Mouse (Mus musculus) heart, postnatal 10 days (tissue): ENCODE data around the gene Cadps. TPM values are rescaled to one million over a fixed set of nuclear protein-coding genes. Genes with fewer than 3 reads are reported as not detected.
A peak's percentile ranks its signal among the peaks of the same experiment; 100 is the strongest.

Experiments
- DNase-seq, 2 experiments: peaks; one replicate each; pipeline ENCODE4 v3.0.0; 2021
- intact Hi-C: fragments of 180-260 bp; cut with DNase I; formaldehyde crosslinking; loops from one replicate; pipeline ENCODE4 v1.15.1; 2025
- total RNA-seq, 2 experiments: library from RNA; stranded (reverse); gene quantifications; 2 replicates each; pipeline ENCODE4 v1.2.3; 2021

Cadps gene
- total RNA-seq, 2 experiments from 2014 or later = 0.07 TPM; not detected in 1

GRCm38 (mm10) chr14:12539071-12539470 lies 283.8 kb downstream of the Cadps start:
- no peak for DNase-seq
- intact Hi-C loops = no loop called here

DNA sequence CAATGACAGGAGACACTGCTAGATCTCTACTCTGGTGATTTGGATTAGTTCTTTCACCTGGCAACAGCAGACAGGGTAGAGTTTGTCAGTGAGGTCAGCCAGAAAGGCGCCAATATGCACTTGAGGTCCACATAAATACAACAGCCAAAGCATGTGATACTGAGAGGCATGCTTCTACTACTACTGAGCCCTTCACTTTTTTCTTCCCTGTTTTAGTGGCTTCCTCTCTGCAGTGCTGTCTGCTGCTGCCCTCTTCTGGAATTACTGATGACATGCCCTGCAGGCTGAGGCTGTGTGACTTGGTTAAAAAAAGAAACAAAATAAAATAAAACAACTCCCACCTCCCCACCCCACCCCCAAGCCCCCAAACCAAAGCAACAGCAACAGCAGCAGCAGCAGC lies 291.8 kb downstream of the Cadps start:
- intact Hi-C loops = loop anchor here (1.0 to 2.0 kb wide), 3 partner anchors 134 to 379 kb away; no protein-coding TSS in a partner anchor
- DNase-seq = peak; percentile 8 to 41

- intact Hi-C loops = loop anchor here (2.0 kb wide), 2 partner anchors 134 to 230 kb away; no protein-coding TSS in a partner anchor
- no peak for DNase-seq
Observed at GRCm38 (mm10) chr14:12530554-12530953, 292.3 kb downstream of the Cadps start.

DNA sequence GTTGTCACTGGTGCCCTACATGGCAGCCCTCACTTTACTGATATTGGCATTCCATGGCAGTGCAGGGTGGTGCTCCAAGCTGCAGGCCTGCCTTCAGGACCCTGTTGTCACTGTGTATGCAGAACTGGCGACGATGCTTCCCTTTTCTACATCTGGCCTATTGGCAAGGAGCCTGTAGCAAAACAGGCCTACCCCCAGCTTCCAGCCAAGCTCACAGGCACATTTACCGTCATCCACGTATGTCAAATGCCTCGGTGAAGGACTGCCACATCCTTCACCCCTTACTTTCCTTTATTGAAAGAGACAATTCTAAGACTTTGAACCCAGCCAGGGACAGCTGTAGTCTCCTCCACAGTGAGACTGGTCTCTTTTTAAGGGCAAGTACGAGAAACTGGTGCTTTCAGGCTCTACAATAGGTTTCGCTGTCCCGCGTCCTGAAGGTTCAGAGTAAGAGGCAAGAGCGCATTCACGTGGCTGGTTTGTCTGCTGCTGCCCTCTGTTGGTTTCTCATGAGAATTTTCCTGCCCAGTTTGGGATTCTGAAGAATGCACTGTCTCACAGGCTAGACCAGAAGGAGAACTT lies 292.8 kb downstream of the Cadps start:
- intact Hi-C loops = loop anchor here (2.0 kb wide), 2 partner anchors 133 to 229 kb away; no protein-coding TSS in a partner anchor
- peak; percentile 53 to 71 for DNase-seq

- intact Hi-C loops = no loop called here
- DNase-seq = no peak
Observed at GRCm38 (mm10) chr14:12527296-12527695, 295.6 kb downstream of the Cadps start.

DNA sequence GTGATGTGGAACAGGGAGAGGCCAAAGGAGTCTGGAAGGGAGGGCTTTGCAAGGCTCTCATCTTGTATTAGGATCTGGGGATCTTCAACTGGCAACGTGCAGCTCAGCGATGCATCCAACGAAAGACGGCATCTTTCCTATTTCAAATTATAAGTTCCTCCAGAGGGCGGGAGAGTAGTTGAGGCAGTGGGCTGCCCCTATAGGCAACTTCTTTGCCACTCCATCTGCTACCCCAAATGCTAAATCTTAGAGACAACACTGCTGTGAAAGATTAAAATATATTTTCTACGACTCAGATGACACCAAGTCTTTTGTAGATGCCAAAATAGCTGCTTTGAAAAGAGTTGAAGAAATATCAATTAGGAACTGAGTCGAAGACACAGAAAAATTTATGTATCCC lies 315.9 kb downstream of the Cadps start:
- DNase-seq = no peak
- intact Hi-C loops = no loop called here

- intact Hi-C loops = no loop called here
Observed at GRCm38 (mm10) chr14:12504191-12504947, 318.5 kb downstream of the Cadps start.

DNA sequence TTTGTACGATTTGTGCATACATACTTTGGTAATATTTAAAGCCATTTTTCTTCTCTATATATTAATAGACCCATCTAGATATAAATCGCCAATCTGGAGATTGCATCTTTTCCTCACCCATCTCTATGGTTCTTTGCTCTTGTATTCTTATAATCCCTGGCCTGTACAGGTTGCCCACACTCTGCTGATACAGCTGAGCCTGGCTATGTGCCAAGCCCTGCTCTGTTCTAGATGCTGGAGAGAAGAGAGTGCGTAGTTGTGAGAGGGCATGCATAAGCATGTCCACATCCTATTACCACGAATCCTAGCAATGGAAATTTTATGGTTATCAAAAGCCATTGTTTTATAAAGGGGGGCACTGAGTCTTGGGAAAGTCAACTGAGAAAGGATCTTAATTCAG lies 360.7 kb downstream of the Cadps start:
- intact Hi-C loops = no loop called here
- no peak for DNase-seq

More at GRCm38 (mm10) chr14:12504191-12504947, 318.5 kb downstream of the Cadps start:
- no peak for DNase-seq

- no peak for DNase-seq
- intact Hi-C loops = no loop called here
Observed at GRCm38 (mm10) chr14:12459700-12460099, 363.2 kb downstream of the Cadps start.

GRCm38 (mm10) chr14:12455064-12455591 lies 367.8 kb downstream of the Cadps start:
- DNase-seq = no peak
- intact Hi-C loops = no loop called here

DNA sequence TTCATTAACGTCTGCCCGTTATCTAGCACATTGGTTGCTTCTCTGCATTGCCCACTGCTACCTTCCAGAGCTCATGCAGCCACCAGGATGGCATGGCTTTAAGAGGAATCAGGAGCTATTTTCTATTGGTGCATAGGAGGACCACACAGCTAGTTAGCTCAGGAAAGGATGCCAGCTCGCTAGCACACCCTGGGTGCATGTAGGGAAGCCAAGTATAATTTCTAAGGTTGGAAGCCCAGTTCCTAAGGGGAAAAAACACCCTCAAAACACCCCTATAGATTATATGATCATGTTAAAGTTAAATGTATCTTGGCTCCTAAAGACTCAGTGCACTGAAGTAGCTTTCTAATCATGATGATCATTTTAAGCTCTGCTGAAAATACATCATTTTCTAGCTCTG lies 372.1 kb downstream of the Cadps start:
- no peak for DNase-seq
- intact Hi-C loops = no loop called here

DNA sequence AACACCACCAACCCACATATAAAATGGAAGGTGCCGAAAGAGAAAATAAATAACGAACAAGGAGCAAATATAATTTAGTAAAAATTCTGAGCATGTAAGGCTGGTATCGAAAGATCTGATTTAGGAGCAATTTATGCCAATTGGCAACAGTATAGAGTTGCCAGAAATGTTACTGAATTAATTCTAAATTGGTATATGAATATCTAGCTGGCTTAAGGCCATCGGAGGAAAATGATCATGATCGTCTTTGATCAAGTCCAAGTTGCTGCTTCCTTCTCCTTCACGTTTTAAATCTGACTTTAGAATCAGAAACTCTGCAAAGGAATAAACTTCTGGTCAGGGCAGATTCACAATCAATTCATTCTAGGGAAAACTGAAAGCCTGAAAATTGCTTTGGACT lies 374.0 kb downstream of the Cadps start:
- no peak for DNase-seq
- intact Hi-C loops = no loop called here

GRCm38 (mm10) chr14:12441019-12441418 lies 381.9 kb downstream of the Cadps start:
- intact Hi-C loops = loop anchor here (5.0 kb wide), 1 partner anchor 779 kb away; no protein-coding TSS in a partner anchor
- DNase-seq = no peak

DNA sequence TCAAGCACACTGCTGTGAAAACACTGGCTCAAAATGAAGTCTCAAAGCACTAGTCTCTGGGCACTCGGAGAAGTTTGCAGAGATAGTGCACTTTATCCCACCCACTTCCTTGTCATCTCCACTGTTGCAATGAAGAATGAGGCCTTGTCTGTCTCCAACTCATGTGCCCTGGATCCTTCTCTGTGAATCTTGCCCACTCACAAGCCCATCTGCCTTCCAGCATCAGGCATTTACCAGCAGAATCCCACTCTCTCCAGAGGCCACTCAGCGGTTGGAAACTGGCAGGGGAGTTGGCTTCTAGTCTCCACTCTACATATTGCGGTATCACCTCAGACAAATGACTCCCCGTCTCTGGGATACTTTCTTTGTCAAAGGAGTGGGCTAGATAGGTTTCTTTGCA lies 384.9 kb downstream of the Cadps start:
- intact Hi-C loops = no loop called here
- DNase-seq = no peak

DNA sequence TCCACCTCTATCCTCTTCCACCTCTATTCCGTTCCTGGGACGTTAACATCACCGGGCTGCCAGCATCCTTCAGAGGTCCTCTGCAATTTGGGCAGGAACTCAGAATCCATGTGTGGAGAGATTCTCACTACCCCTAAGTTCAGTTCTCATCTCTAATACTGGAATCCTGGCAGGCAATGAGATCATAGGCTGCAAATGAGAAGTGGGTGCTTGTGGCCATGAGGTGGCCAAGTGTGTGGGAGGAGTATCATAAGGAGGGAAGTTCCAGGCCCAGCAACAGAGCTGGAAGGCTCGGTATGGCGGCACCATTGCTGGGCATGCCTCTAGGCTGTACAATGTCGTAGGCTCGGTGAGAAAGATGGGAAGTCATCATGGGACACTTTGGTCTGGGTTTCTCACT lies 385.5 kb downstream of the Cadps start:
- intact Hi-C loops = no loop called here
- no peak for DNase-seq

GRCm38 (mm10) chr14:12436903-12437368 lies 385.9 kb downstream of the Cadps start:
- intact Hi-C loops = no loop called here

GRCm38 (mm10) chr14:12428021-12428654 lies 394.7 kb downstream of the Cadps start:
- intact Hi-C loops = no loop called here
- DNase-seq = peak; percentile 4

More at GRCm38 (mm10) chr14:12436903-12437368, 385.9 kb downstream of the Cadps start:
- no peak for DNase-seq

- intact Hi-C loops = no loop called here
- no peak for DNase-seq
Observed at GRCm38 (mm10) chr14:12425311-12425710, 397.6 kb downstream of the Cadps start.

DNA sequence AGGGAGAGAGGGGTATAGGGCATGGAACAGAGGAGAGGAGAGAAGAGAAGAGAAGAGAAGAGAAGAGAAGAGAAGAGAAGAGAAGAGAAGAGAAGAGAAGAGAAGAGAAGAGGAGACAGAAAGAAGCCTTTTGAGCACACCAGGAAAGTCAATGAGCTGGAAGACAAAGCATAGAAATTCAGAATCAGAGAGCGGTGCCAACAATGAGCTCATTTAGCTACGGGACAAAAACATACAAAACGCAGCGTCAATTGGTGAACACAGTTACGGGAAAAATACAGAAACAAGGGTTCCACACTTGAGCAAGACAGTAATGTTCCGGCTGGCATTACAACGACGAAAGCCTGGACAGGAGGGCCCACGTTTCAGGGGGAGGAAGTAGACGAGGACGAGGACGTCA lies 412.6 kb downstream of the Cadps start:
- intact Hi-C loops = no loop called here

GRCm38 (mm10) chr14:12409811-12410210 lies 413.1 kb downstream of the Cadps start:
- DNase-seq = no peak
- intact Hi-C loops = no loop called here

More for the DNA sequence above, 412.6 kb downstream of the Cadps start:
- DNase-seq = no peak

- DNase-seq = no peak
- intact Hi-C loops = no loop called here
Observed at GRCm38 (mm10) chr14:12406588-12406987, 416.3 kb downstream of the Cadps start.
